Mouse (Mus musculus) gastrocnemius, postnatal 4 days (tissue): ENCODE measurements around the gene Crx. TPM values are rescaled to one million over a fixed set of nuclear protein-coding genes. Genes with fewer than 3 reads are reported as not detected.
"Not testable (repeated sequence)": the region's sequence is repeated elsewhere in the genome, so short reads cannot be mapped to it uniquely, and the experiment has no call there.

ENCODE experiments used
- DNase-seq, 2 experiments: peaks; one replicate each; pipeline ENCODE4 v3.0.0; 2021 to 2022; ENCODE audit warnings: low spot score in 2 of 2, mixed read lengths in 2 of 2
- long read RNA-seq, 2 experiments: library from polyadenylated mRNA; stranded (forward); transcript quantifications; one replicate each; pipeline ENCODE4 v2.0.0; 2021
- total RNA-seq, 2 experiments: library from RNA; stranded (reverse); gene quantifications; 2 replicates each; pipeline ENCODE4 v1.2.3; 2021

The Crx gene
- total RNA-seq = not detected
- long read RNA-seq, experiment 1 = 0 reads
- long read RNA-seq, experiment 2 = 0 reads

- DNase-seq = no peak
Observed at GRCm38 (mm10) chr7:15879756-15880155, at the start of gene Crx. Gene Crx (minus strand): TSS chr7:15879968.

- peak; percentile 76 to 90 for DNase-seq
Observed at GRCm38 (mm10) chr7:15922220-15922773, 42.5 kb upstream of the Crx start, which contains the start of gene Selenow. Gene Selenow (minus strand): TSS chr7:15922402.

- no peak for DNase-seq
Observed at GRCm38 (mm10) chr7:15921796-15922195, 42.0 kb upstream of the Crx start.

GRCm38 (mm10) chr7:15920645-15921190 is 41.0 kb upstream of the Crx start:
- no peak for DNase-seq

- DNase-seq = no peak
Observed at GRCm38 (mm10) chr7:15919947-15920346, 40.2 kb upstream of the Crx start.

GRCm38 (mm10) chr7:15918371-15918770 is 38.6 kb upstream of the Crx start:
- no peak for DNase-seq

- DNase-seq = no peak
Observed at GRCm38 (mm10) chr7:15916996-15917395, 37.2 kb upstream of the Crx start.

GRCm38 (mm10) chr7:15916134-15916723 is 36.5 kb upstream of the Crx start:
- no peak for DNase-seq

- not testable (repeated sequence) for DNase-seq
Observed at GRCm38 (mm10) chr7:15915695-15916094, 35.9 kb upstream of the Crx start.

- DNase-seq = no peak
Observed at GRCm38 (mm10) chr7:15914751-15915150, 35.0 kb upstream of the Crx start.

- DNase-seq = peak in 1 of 2 experiments; percentile 43
Observed at GRCm38 (mm10) chr7:15914252-15914651, 34.5 kb upstream of the Crx start.

GRCm38 (mm10) chr7:15912183-15912582 is 32.4 kb upstream of the Crx start:
- DNase-seq = peak; percentile 72 to 73

- DNase-seq = no peak
Observed at GRCm38 (mm10) chr7:15910521-15910920, 30.8 kb upstream of the Crx start.

- DNase-seq = no peak
Observed at GRCm38 (mm10) chr7:15907971-15908590, 28.3 kb upstream of the Crx start.

- no peak for DNase-seq
Observed at GRCm38 (mm10) chr7:15906602-15907001, 26.8 kb upstream of the Crx start.

- DNase-seq = no peak
Observed at GRCm38 (mm10) chr7:15905861-15906260, 26.1 kb upstream of the Crx start.

GRCm38 (mm10) chr7:15901366-15902048 is 21.7 kb upstream of the Crx start:
- DNase-seq = no peak

- no peak for DNase-seq
Observed at GRCm38 (mm10) chr7:15894251-15894650, 14.5 kb upstream of the Crx start.

- no peak for DNase-seq
Observed at GRCm38 (mm10) chr7:15884127-15884526, 4.4 kb upstream of the Crx start.

GRCm38 (mm10) chr7:15882317-15882716 is 2.5 kb upstream of the Crx start, which contains the start of gene Crxos:
Gene Crxos (plus strand): TSS chr7:15882617.
- no peak for DNase-seq

GRCm38 (mm10) chr7:15881831-15882230 is 2.1 kb upstream of the Crx start:
- no peak for DNase-seq

- DNase-seq = no peak
Observed at GRCm38 (mm10) chr7:15881388-15881787, 1.6 kb upstream of the Crx start.
